ENCODE assay signal across 8 mouse cellular contexts in genomic region chr6:115989607-115990006, GRCm38 (mm10). TPM values are rescaled to one million over a fixed set of nuclear protein-coding genes. Genes with fewer than 3 reads are reported as not detected.
DNase-seq lines count a peak whose midpoint lies in the region; ATAC-seq and TF ChIP-seq lines count a peak whose summit lies in the region.

No protein-coding gene starts in this region.

- peaks cover 93% of the 10 kb centered on the region for H3K4me1 ChIP-seq in kidney, embryonic 15.5 days
- H3K4me1 ChIP-seq in embryonic facial prominence, embryonic 12.5 days = peaks cover 61% of the 10 kb centered on the region
- peaks cover 13% of the 10 kb centered on the region for H3K4me1 ChIP-seq in liver, postnatal 0 days (ENCODE audit: insufficient read depth)

- peaks cover 18% of the 10 kb centered on the region for H3K27me3 ChIP-seq in kidney, embryonic 15.5 days
- H3K27me3 ChIP-seq in C2C12 (ENCODE audit: control insufficient read depth, insufficient read depth, insufficient read length) = no peaks in the 10 kb centered on the region
- peaks cover 45% of the 10 kb centered on the region for H3K27me3 ChIP-seq in embryonic facial prominence, embryonic 12.5 days
- peaks cover 35% of the 10 kb centered on the region for H3K27me3 ChIP-seq in liver, postnatal 0 days (ENCODE audit: insufficient read depth, low read length)

- no peaks in the 10 kb centered on the region for H3K9me3 ChIP-seq in kidney, embryonic 15.5 days (replicated peaks)
- H3K9me3 ChIP-seq in embryonic facial prominence, embryonic 12.5 days = no peaks in the 10 kb centered on the region
- no peaks in the 10 kb centered on the region for H3K9me3 ChIP-seq in liver, postnatal 0 days (ENCODE audit: low read length)

- H3K4me3 ChIP-seq in kidney, embryonic 15.5 days (replicated peaks) = peak overlapping the region; percentile 74
- no peak overlapping the region for H3K4me3 ChIP-seq in C2C12 (ENCODE audit: insufficient read depth, poor library complexity, severe bottlenecking)
- H3K4me3 ChIP-seq in embryonic facial prominence, embryonic 12.5 days = peak overlapping the region; percentile 4; the same call in 1 of the 2 replicates
- H3K4me3 ChIP-seq in liver, postnatal 0 days (ENCODE audit: low read depth, low read length) = no peak overlapping the region

- TF ChIP-seq CTCF in C2C12 (IDR thresholded peaks at IDR 0.05; ENCODE audit: control insufficient read depth, insufficient read depth, insufficient read length) = no peak
- TF ChIP-seq CTCF in liver, postnatal 0 days (IDR thresholded peaks at IDR 0.05; ENCODE audit: low read depth) = no peak

- DNase-seq in kidney, postnatal 10 days = no peak
- DNase-seq in liver, postnatal 0 days = no peak
- DNase-seq in cerebellum, adult 18-20 months = no peak
- no peak for DNase-seq in cerebellum, postnatal 4 days (ENCODE audit: low spot score in 2 of 2)
- DNase-seq in gastrocnemius, postnatal 36 days = no peak

- peaks cover 55% of the 10 kb centered on the region for H3K79me2 ChIP-seq in C2C12 (ENCODE audit: control insufficient read depth, insufficient read depth)

- intact Hi-C loops in gastrocnemius, postnatal 36 days (cut with DNase I) = loop anchor here (5.0 kb wide), 1 partner anchor 32 kb away; no protein-coding TSS in a partner anchor

- no peak overlapping the region for H3K27ac ChIP-seq in kidney, embryonic 15.5 days
- H3K27ac ChIP-seq in embryonic facial prominence, embryonic 12.5 days = no peak overlapping the region
- H3K27ac ChIP-seq in liver, postnatal 0 days (ENCODE audit: low read depth) = no peak overlapping the region

- WGBS in kidney, embryonic 15.5 days = 71% methylated on average over 4 of the region's 4 CpGs
- 68% methylated on average over 4 of the region's 4 CpGs for WGBS in embryonic facial prominence, embryonic 12.5 days
- WGBS in liver, postnatal 0 days (ENCODE audit: insufficient replicate concordance) = 62% methylated on average over 4 of the region's 4 CpGs

- peaks cover 10% of the 10 kb centered on the region for H3K79me3 ChIP-seq in C2C12 (ENCODE audit: low read depth)

- H3K9ac ChIP-seq in kidney, embryonic 15.5 days = peak overlapping the region; percentile 23; the same call in 1 of the 2 replicates
- 0 out of 2 replicates have a peak overlapping the region, but pooled peaks have one; percentile 0 for H3K9ac ChIP-seq in embryonic facial prominence, embryonic 12.5 days
- H3K9ac ChIP-seq in liver, postnatal 0 days (replicated peaks) = no peak overlapping the region

- no peak for TF ChIP-seq EP300 in liver, postnatal 0 days (IDR thresholded peaks at IDR 0.05; ENCODE audit: low read depth)

- H3K36me3 ChIP-seq in kidney, embryonic 15.5 days = peaks cover 5% of the 10 kb centered on the region; the same call in 1 of the 2 replicates
- H3K36me3 ChIP-seq in C2C12 (ENCODE audit: control insufficient read depth, insufficient read depth) = no peaks in the 10 kb centered on the region
- no peaks in the 10 kb centered on the region for H3K36me3 ChIP-seq in embryonic facial prominence, embryonic 12.5 days
- H3K36me3 ChIP-seq in liver, postnatal 0 days (replicated peaks; ENCODE audit: insufficient read depth, low read length) = no peaks in the 10 kb centered on the region

- H3ac ChIP-seq in C2C12 (ENCODE audit: control insufficient read depth, insufficient read length, low read depth) = no peak overlapping the region

- H3K4me2 ChIP-seq in kidney, embryonic 15.5 days = peak overlapping the region; percentile 93
- H3K4me2 ChIP-seq in embryonic facial prominence, embryonic 12.5 days (replicated peaks) = peak overlapping the region; percentile 13; the same call in 1 of the 2 replicates
- peak overlapping the region; percentile 19 for H3K4me2 ChIP-seq in liver, postnatal 0 days (ENCODE audit: low read depth, low read length)

- no peak for ATAC-seq in kidney, embryonic 15.5 days (replicated peaks; ENCODE audit: low FRiP score)
- no peak for ATAC-seq in embryonic facial prominence, embryonic 12.5 days (ENCODE audit: insufficient number of reproducible peaks, insufficient read depth, low FRiP score, low TSS enrichment)
- 0 out of 2 replicates have a peak, but pooled peaks have one; percentile 12 for ATAC-seq in liver, postnatal 0 days

TF ChIP-seq in C2C12, 6 proteins besides CTCF, POLR2A, EP300 and RAD21:
- TF ChIP-seq MYOD1 (IDR thresholded peaks at IDR 0.05; ENCODE audit: control insufficient read depth, insufficient read length, low read depth) (peak; percentile 61), FOSL1 (IDR thresholded peaks at IDR 0.05; ENCODE audit: insufficient read depth, low read length, poor library complexity, severe bottlenecking) (no peak)

RNA-seq across cellular contexts. Expression of gene Plxnd1, which starts 5.2 kb away (rescaled TPM):
- polyA plus RNA-seq in kidney, embryonic 15.5 days (2015; fragmentation: Nextera tagmentation; extraction: Ambion mirVana) = 47.3 and 52.7 TPM in 2 replicates
- polyA plus RNA-seq in C2C12 (2012; fragmentation: generic; extraction: Trizol) = 14.8 TPM
- 33.1 and 40.5 TPM in 2 replicates for polyA plus RNA-seq in embryonic facial prominence, embryonic 12.5 days (2016; fragmentation: Nextera tagmentation; extraction: Ambion mirVana)
- polyA plus RNA-seq in liver, postnatal 0 days (2015; fragmentation: Nextera tagmentation; extraction: Ambion mirVana) = 8.5 and 8.7 TPM in 2 replicates
- 10 to 100 TPM; 19.0 to 21.8 TPM for total RNA-seq in gastrocnemius, postnatal 36 days (2021)

RNA-seq across cellular contexts. Expression of gene H1foo, which starts 44.9 kb away (rescaled TPM):
- not detected in 2 replicates for polyA plus RNA-seq in kidney, embryonic 15.5 days (2015; fragmentation: Nextera tagmentation; extraction: Ambion mirVana)
- not detected for polyA plus RNA-seq in C2C12 (2012; fragmentation: generic; extraction: Trizol)
- not detected in 2 replicates for polyA plus RNA-seq in embryonic facial prominence, embryonic 12.5 days (2016; fragmentation: Nextera tagmentation; extraction: Ambion mirVana)
- polyA plus RNA-seq in liver, postnatal 0 days (2015; fragmentation: Nextera tagmentation; extraction: Ambion mirVana) = not detected in 2 replicates
- total RNA-seq in gastrocnemius, postnatal 36 days (2021) = not detected

RNA-seq across cellular contexts. Expression of gene Rho, which starts 58.1 kb away (rescaled TPM):
- 0.10 and 0.14 TPM in 2 replicates for polyA plus RNA-seq in kidney, embryonic 15.5 days (2015; fragmentation: Nextera tagmentation; extraction: Ambion mirVana)
- 0.01 TPM for polyA plus RNA-seq in C2C12 (2012; fragmentation: generic; extraction: Trizol)
- 0.17 and 0.32 TPM in 2 replicates for polyA plus RNA-seq in embryonic facial prominence, embryonic 12.5 days (2016; fragmentation: Nextera tagmentation; extraction: Ambion mirVana)
- polyA plus RNA-seq in liver, postnatal 0 days (2015; fragmentation: Nextera tagmentation; extraction: Ambion mirVana) = not detected in 2 replicates
- not detected for total RNA-seq in gastrocnemius, postnatal 36 days (2021)

Comparison
In these comparisons a context has a peak if more than half of its experiments do, and no peak if none do; other contexts are left out.
1. H3K4me2 ChIP-seq: peak in every context shown above with its lines; median percentile 93 in kidney, embryonic 15.5 days; 19 in liver, postnatal 0 days; 13 in embryonic facial prominence, embryonic 12.5 days.
2. H3K4me3 ChIP-seq: peak in kidney, embryonic 15.5 days (single experiment) and embryonic facial prominence, embryonic 12.5 days (single experiment); none in C2C12 (single experiment) and liver, postnatal 0 days (single experiment).